Mouse (Mus musculus) limb, embryonic 11.5 days (tissue): ENCODE results near the gene Eif5a. TPM values are rescaled to one million over a fixed set of nuclear protein-coding genes. Genes with fewer than 3 reads are reported as not detected.

Experiments
- ATAC-seq: fragments of 200-750 bp; cut with Nextera tagmentation; 2 replicates; pipeline ENCODE4 v1.8.0; 2017; ENCODE audit warnings: low read depth; ENCODE audit not compliant: insufficient number of reproducible peaks, low FRiP score, low TSS enrichment
- DNase-seq: peaks from one replicate; pipeline ENCODE4 v3.0.0-alpha.2; 2015; ENCODE audit warnings: low spot score
- H3K27ac ChIP-seq: fragments of 300-500 bp; sonication (generic); replicated peaks from 2 replicates; pipeline ENCODE4 v1.5.1; 2014; ENCODE audit warnings: low read depth, mild to moderate bottlenecking, low read length
- H3K27me3 ChIP-seq: fragments of 300-500 bp; sonication (generic); 2 replicates; pipeline ENCODE4 v1.6.1; 2014; ENCODE audit warnings: mild to moderate bottlenecking, low read length, mixed read lengths; ENCODE audit not compliant: control insufficient read depth, insufficient read depth
- H3K36me3 ChIP-seq: fragments of 300-500 bp; sonication (generic); 2 replicates; pipeline ENCODE4 v1.6.1; 2014; ENCODE audit warnings: mild to moderate bottlenecking, low read length, moderate library complexity, mixed read lengths; ENCODE audit not compliant: control insufficient read depth, insufficient read depth
- H3K4me1 ChIP-seq: fragments of 300-500 bp; sonication (generic); 2 replicates; pipeline ENCODE4 v1.6.1; 2014; ENCODE audit warnings: low read length, mixed read lengths; ENCODE audit not compliant: control insufficient read depth, insufficient read depth
- H3K4me2 ChIP-seq: fragments of 300-500 bp; sonication (generic); 2 replicates; pipeline ENCODE4 v1.6.1; 2014; ENCODE audit warnings: low read depth, mild to moderate bottlenecking, moderate library complexity; ENCODE audit not compliant: severe bottlenecking
- H3K4me3 ChIP-seq: fragments of 300-500 bp; sonication (generic); 2 replicates; pipeline ENCODE4 v1.5.1; 2014; ENCODE audit warnings: low read depth, low read length
- H3K9ac ChIP-seq: fragments of 300-500 bp; sonication (generic); 2 replicates; pipeline ENCODE4 v1.6.1; 2014; ENCODE audit warnings: mild to moderate bottlenecking, low read length
- H3K9me3 ChIP-seq: fragments of 300-500 bp; sonication (generic); 2 replicates; pipeline ENCODE4 v1.6.1; 2016; ENCODE audit warnings: low read length; ENCODE audit not compliant: control insufficient read depth
- WGBS: fragments of 180-500 bp; shearing (Covaris S2); extraction: QIAGEN DNeasy Blood & Tissue Kit; methylation state at CpG from one replicate; pipeline ENCODE4 v1.1.7; 2014; 5-methylcytosine and 5-hydroxymethylcytosine counted together
- polyA plus RNA-seq: library from polyadenylated mRNA; unstranded; fragments of >200 nt; fragmentation: Nextera tagmentation; extraction: Ambion mirVana; gene quantifications from 2 replicates; pipeline ENCODE4 v1.2.1, GENCODE M21; 2014

Gene Eif5a
- polyA plus RNA-seq, 1 experiment from 2014 or later, result 2,370 TPM

GRCm38 (mm10) chr11:69948763-69949150 lies 27.0 kb upstream of the Eif5a start:
- WGBS, result 0% methylated on average over 14 of the region's 14 CpGs
- H3K27me3 ChIP-seq, result no peaks in the 10 kb centered on the region
- H3K4me3 ChIP-seq, result peak overlapping the region; percentile 53
- peak overlapping the region; percentile 82 for H3K4me2 ChIP-seq
- H3K4me1 ChIP-seq, result peaks cover 7% of the 10 kb centered on the region; the same call in 1 of the 2 replicates
- peak overlapping the region; percentile 95 for H3K27ac ChIP-seq
- peaks cover 7% of the 10 kb centered on the region; the same call in 1 of the 2 replicates for H3K36me3 ChIP-seq
- peak overlapping the region; percentile 85 for H3K9ac ChIP-seq
- no peaks in the 10 kb centered on the region for H3K9me3 ChIP-seq
- ATAC-seq, result peak; percentile 48
- peak; percentile 98 for DNase-seq

- ATAC-seq (peak; percentile 94), DNase-seq (peak; percentile 99)
- H3K9ac ChIP-seq, result peak within 1 kb of the TSS; percentile 85
- peak within 1 kb of the TSS; percentile 95 for H3K27ac ChIP-seq
- under 1% methylated on average over 34 of the region's 34 CpGs for WGBS
- peaks cover 7% of the 10 kb centered on the region; the same call in 1 of the 2 replicates for H3K36me3 ChIP-seq
- no peaks in the 10 kb centered on the region for H3K27me3 ChIP-seq
- H3K4me1 ChIP-seq, result peaks cover 7% of the 10 kb centered on the region; the same call in 1 of the 2 replicates
- H3K4me3 ChIP-seq, result peak within 1 kb of the TSS; percentile 53
- no peaks in the 10 kb centered on the region for H3K9me3 ChIP-seq
- H3K4me2 ChIP-seq, result peak within 1 kb of the TSS; percentile 82
Observed at GRCm38 (mm10) chr11:69948066-69948762, 26.5 kb upstream of the Eif5a start, which contains the start of gene Slc2a4. Slc2a4 (minus strand) TSS chr11:69948188.

GRCm38 (mm10) chr11:69947337-69948065 lies 25.7 kb upstream of the Eif5a start:
- ATAC-seq (peak; percentile 57), DNase-seq (peak; percentile 78)
- Histone ChIP-seq H3K36me3 (peaks cover 7% of the 10 kb centered on the region; the same call in 1 of the 2 replicates), H3K4me2 (peak overlapping the region; percentile 82), H3K27ac (peak overlapping the region; percentile 95), H3K4me3 (peak overlapping the region; percentile 53), H3K27me3 (no peaks in the 10 kb centered on the region), H3K9ac (peak overlapping the region; percentile 85), H3K4me1 (peaks cover 7% of the 10 kb centered on the region; the same call in 1 of the 2 replicates), H3K9me3 (no peaks in the 10 kb centered on the region)
- 1% methylated on average over 29 of the region's 29 CpGs for WGBS

DNA sequence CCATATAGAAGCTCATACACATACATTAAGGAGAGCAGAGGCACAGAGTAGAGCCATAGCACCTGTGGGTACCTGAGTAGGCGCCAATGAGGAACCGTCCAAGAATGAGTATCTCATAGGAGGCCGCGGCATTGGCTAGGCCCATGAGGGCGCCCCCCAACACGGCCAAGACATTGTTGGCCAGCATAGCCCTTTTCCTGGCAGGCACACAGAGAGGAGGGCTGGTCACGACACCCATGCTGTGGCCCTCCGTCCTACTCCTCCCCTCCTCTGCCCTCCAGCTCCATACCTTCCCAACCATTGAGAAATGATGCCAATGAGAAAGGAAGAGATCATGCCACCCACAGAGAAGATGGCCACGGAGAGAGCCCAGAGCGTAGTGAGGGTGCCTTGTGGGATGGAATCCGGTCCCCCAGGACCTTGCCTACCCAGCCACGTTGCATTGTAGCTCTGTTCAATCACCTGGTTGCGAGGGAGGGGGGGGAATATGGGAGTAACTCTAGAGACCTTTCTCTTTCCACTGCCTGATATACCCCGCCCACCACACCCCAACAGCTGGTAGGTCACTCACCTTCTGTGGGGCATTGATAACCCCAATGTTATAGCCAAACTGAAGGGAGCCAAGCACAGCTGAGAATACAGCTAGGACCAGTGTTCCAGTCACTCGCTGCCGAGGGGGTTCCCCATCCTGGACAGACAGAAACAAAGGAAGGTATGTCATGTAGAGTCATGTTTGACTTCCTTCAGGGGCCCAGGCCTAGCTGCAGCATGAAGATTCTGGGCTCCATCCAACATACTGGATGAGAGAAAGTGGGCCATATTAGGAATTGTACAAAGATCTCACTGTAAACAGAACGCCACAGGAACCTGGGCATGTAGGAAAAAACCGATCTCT lies 24.5 kb upstream of the Eif5a start:
- Histone ChIP-seq H3K27ac (no peak overlapping the region), H3K9ac (no peak overlapping the region)
- no peak for DNase-seq

DNA sequence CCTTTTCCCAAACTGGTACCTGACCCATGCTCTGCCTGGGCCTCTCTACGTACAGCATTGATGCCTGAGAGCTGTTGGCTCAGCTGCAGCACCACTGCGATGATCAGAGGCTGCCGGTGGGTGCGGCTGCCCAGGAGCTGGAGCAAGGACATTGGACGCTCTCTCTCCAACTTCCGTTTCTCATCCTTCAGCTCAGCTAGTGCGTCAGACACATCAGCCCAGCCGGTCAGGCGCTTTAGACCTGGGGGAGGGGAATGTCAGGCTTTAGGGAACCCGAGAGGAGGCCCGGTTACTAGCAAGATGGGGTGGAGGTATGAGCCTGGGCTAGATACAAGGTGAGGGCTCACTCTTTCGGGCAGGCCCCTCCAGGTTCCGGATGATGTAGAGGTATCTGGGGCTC lies 23.5 kb upstream of the Eif5a start:
- ATAC-seq (no peak), DNase-seq (no peak)
- Histone ChIP-seq H3K27me3 (no peaks in the 10 kb centered on the region), H3K9me3 (no peaks in the 10 kb centered on the region), H3K4me1 (peaks cover 7% of the 10 kb centered on the region; the same call in 1 of the 2 replicates), H3K9ac (no peak overlapping the region), H3K36me3 (peaks cover 7% of the 10 kb centered on the region; the same call in 1 of the 2 replicates), H3K27ac (no peak overlapping the region), H3K4me3 (no peak overlapping the region), H3K4me2 (no peak overlapping the region)
- 78% methylated on average over 13 of the region's 13 CpGs for WGBS

More for the DNA sequence above, 24.5 kb upstream of the Eif5a start:
- Histone ChIP-seq H3K9me3 (no peaks in the 10 kb centered on the region), H3K27me3 (no peaks in the 10 kb centered on the region), H3K4me1 (peaks cover 7% of the 10 kb centered on the region; the same call in 1 of the 2 replicates), H3K36me3 (peaks cover 7% of the 10 kb centered on the region; the same call in 1 of the 2 replicates), H3K4me3 (peak overlapping the region; percentile 53), H3K4me2 (peak overlapping the region; percentile 82; the same call in 1 of the 2 replicates)
- WGBS, result 91% methylated on average over 18 of the region's 18 CpGs
- ATAC-seq, result no peak

DNA sequence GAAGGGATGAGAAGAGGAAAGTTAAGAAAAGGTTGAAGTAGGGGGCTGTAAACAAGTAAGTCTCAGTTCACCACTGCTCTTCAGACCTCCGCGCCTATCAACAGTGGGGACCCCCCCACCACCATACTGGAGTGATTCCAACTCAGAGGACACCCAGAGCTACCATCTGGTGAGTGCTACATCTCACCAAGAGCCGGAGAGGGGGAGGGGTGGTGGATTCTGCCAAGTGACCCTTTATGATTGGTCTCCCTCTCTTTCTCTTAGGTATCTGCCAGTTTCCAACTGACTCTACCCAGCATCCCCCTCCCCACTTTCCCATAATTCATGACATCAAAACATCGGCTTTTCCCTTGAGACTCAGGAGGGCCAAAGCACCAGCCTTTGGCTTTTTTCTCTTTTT lies 19.2 kb upstream of the Eif5a start:
- ATAC-seq, result no peak
- no peak for DNase-seq
- H3K36me3 ChIP-seq, result peaks cover 7% of the 10 kb centered on the region; the same call in 1 of the 2 replicates
- WGBS, result 74% methylated on average over 4 of the region's 4 CpGs
- no peak overlapping the region for H3K4me2 ChIP-seq
- no peak overlapping the region for H3K27ac ChIP-seq
- H3K9me3 ChIP-seq, result no peaks in the 10 kb centered on the region
- H3K27me3 ChIP-seq, result peaks cover 8% of the 10 kb centered on the region
- peaks cover 22% of the 10 kb centered on the region for H3K4me1 ChIP-seq
- H3K9ac ChIP-seq, result no peak overlapping the region
- no peak overlapping the region for H3K4me3 ChIP-seq

- 89% methylated on average over 17 of the region's 17 CpGs for WGBS
- DNase-seq, result no peak
- Histone ChIP-seq H3K4me3 (no peak overlapping the region), H3K27ac (no peak overlapping the region), H3K4me1 (peaks cover 30% of the 10 kb centered on the region), H3K4me2 (no peak overlapping the region), H3K9ac (no peak overlapping the region), H3K27me3 (peaks cover 8% of the 10 kb centered on the region), H3K9me3 (no peaks in the 10 kb centered on the region), H3K36me3 (peaks cover 5% of the 10 kb centered on the region; the same call in 1 of the 2 replicates)
- ATAC-seq, result no peak
Observed at GRCm38 (mm10) chr11:69939731-69940130, 18.0 kb upstream of the Eif5a start.
